Mouse (Mus musculus) layer of hippocampus, adult 6 months (tissue): Measurements from ENCODE around the gene Ogfod2. TPM values are rescaled to one million over a fixed set of nuclear protein-coding genes. Genes with fewer than 3 reads are reported as not detected.

Experiments
- long read RNA-seq, 2 experiments: library from polyadenylated mRNA; unstranded; transcript quantifications; one replicate each; pipeline ENCODE4 v2.0.0; 2019 to 2020
- polyA plus RNA-seq: library from polyadenylated mRNA; unstranded; fragments of <200 nt; fragmentation: Nextera tagmentation; gene quantifications from 2 replicates; pipeline ENCODE4 v1.2.3, GENCODE M21; 2021

Ogfod2 gene
- polyA plus RNA-seq: 49.9 and 51.2 TPM in 2 replicates
- long read RNA-seq, experiment 1, transcript Ogfod2-201 (7 exons, 1,596 nt): major isoform, 34 of 58 reads
- long read RNA-seq, experiment 1, partial matches to known transcripts: 6 of 58 reads
- long read RNA-seq, experiment 1, other reads (novel, unspliced or antisense): 12 of 58 reads
- long read RNA-seq, experiment 2, transcript Ogfod2-202 (7 exons, 1,474 nt): minor isoform, 10 of 140 reads
- long read RNA-seq, experiment 2, transcript Ogfod2-204 (5 exons, 708 nt): minor isoform, 6 of 140 reads
- long read RNA-seq, experiment 2, transcript Ogfod2-209 (6 exons, 818 nt): minor isoform, 8 of 140 reads
- long read RNA-seq, experiment 2, transcript Ogfod2-201 (7 exons, 1,596 nt): major isoform, 85 of 140 reads
- long read RNA-seq, experiment 2, partial matches to known transcripts: 15 of 140 reads
- long read RNA-seq, experiment 2, other reads (novel, unspliced or antisense): 15 of 140 reads

DNA sequence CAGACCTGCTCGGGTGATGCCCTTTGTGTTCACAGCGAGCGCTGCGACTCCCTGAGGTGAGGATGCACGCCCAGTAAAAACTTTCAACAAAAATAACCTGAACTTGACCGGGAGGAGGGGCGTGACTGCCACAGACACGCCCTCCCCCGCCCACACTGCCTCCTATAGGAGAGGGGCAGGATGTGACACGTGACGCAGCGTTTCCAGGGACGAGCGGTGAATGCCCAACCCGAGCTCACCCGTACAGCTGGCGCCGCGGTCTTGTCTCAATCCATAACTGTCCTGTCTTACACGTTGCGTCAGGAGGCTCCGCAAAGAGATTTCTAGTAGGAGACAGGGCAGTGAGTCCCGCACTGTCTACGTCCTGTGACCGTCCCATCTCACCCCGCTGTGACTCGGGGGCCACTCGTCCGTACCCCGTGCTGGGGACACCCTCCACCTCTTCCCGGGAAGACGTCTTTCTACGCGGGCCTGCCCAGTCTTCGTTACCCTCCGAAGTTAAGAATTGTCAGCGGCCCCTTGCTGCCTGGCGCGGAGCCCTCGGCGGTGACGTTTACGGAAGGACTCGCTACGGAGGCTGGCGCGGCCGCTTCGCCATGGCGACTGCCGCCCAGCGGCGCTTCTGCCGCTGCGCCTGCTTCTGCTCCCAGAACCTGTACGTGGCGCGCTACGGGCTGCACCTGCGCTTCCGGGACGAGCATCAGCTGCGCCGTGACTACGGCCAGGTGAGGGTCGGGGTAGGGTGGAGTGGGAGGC, at the start of gene Ogfod2:
Ogfod2 (plus strand) TSS at position 556 of the 756 bp plus-strand sequence.

GRCm38 (mm10) chr5:124095596-124096232, 16.4 kb upstream of the Ogfod2 start, which contains the start of gene Abcb9:
TSS of gene Abcb9 (minus strand) at chr5:124095798.

GRCm38 (mm10) chr5:124115990-124116845, 4.1 kb downstream of the Ogfod2 start, which contains the start of gene Arl6ip4:
TSS of gene Arl6ip4 (plus strand) at chr5:124116089.

Other genes starting within 250 kb of the Ogfod2 start
- gene Hcar2, start 246.8 kb upstream of the Ogfod2 start, polyA plus RNA-seq: 0.16 TPM in 1 of 2 replicates, not detected in the other
- gene Hcar1, start 232.3 kb upstream of the Ogfod2 start, polyA plus RNA-seq: 0.19 and 0.45 TPM in 2 replicates
- 116 and 120 TPM in 2 replicates for gene Denr, start 205.1 kb upstream of the Ogfod2 start, polyA plus RNA-seq
- gene Gm43518, start 184.9 kb upstream of the Ogfod2 start, polyA plus RNA-seq: not detected in 2 replicates
- gene Ccdc62, start 181.6 kb upstream of the Ogfod2 start, polyA plus RNA-seq: 2.7 and 3.8 TPM in 2 replicates
- 7.7 and 7.9 TPM in 2 replicates for gene Hip1r, start 138.7 kb upstream of the Ogfod2 start, polyA plus RNA-seq
- 13.2 and 14.9 TPM in 2 replicates for gene Vps37b, start 80.0 kb upstream of the Ogfod2 start, polyA plus RNA-seq
- 21.3 and 22.5 TPM in 2 replicates for gene Abcb9, start 16.5 kb upstream of the Ogfod2 start, polyA plus RNA-seq
- 108 and 119 TPM in 2 replicates for gene Arl6ip4, start 3.8 kb downstream of the Ogfod2 start, polyA plus RNA-seq
- 36.2 and 36.6 TPM in 2 replicates for gene Pitpnm2, start 137.5 kb downstream of the Ogfod2 start, polyA plus RNA-seq
- 7.5 and 10.0 TPM in 2 replicates for gene Mphosph9, start 215.7 kb downstream of the Ogfod2 start, polyA plus RNA-seq
- 10.2 and 12.2 TPM in 2 replicates for gene 2810006K23Rik, start 215.8 kb downstream of the Ogfod2 start, polyA plus RNA-seq